16 mouse cellular contexts compared by ENCODE assay signal in genomic region chr2:19142586-19142985, GRCm38 (mm10). TPM values are rescaled to one million over a fixed set of nuclear protein-coding genes. Genes with fewer than 3 reads are reported as not detected.
DNase-seq lines count a peak whose midpoint lies in the region; ATAC-seq lines count a peak whose summit lies in the region.
"Had no signal": no experiment of that assay in that cellular context is flagged by ENCODE, and none has a peak within 500 bp of the region (broad histone marks: within the 10 kb centered on the region; RNA-seq: fewer than 3 reads in every experiment).

No protein-coding gene starts in this region.

- peak; percentile 88 for DNase-seq in heart, adult 11 months
- no peak for DNase-seq in heart, postnatal 4 days
- DNase-seq in kidney, adult 8-10 months = peak; percentile 14 to 32
- DNase-seq in kidney, postnatal 4 days = no peak
- DNase-seq in adrenal gland, postnatal 36 days = peak; percentile 63 to 70
- no peak for DNase-seq in layer of hippocampus, adult 18-20 months (ENCODE audit: low spot score in 2 of 2)
- DNase-seq: cerebellum, postnatal 10 days; gastrocnemius, postnatal 14 days; lung, adult 2 months; midbrain, embryonic 14.5 days had no signal

- peak; percentile 66 for ATAC-seq in monocyte, adult 5-6 weeks (replicated peaks; ENCODE audit: insufficient number of reproducible peaks, low FRiP score, low TSS enrichment, poor library complexity, severe bottlenecking)
- ATAC-seq: CD4-positive, CD25-positive, alpha-beta regulatory T cell, adult 4 months; forebrain, embryonic 15.5 days; hindbrain, postnatal 0 days; intestine, postnatal 0 days; Patski had no signal

RNA-seq across cellular contexts. Expression of gene Armc3, which starts 56.5 kb away (rescaled TPM):
- not detected for total RNA-seq in heart, postnatal 4 days (2021)
- total RNA-seq in adrenal gland, postnatal 36 days (2021) = not detected
- total RNA-seq in monocyte, adult 5-6 weeks (2017) = 0.86 to 0.87 TPM in 2 of 3 replicates, not detected in the other
- total RNA-seq in layer of hippocampus, adult 18-20 months (2021) = under 1 TPM; 0.79 to 0.81 TPM
- total RNA-seq: gastrocnemius, postnatal 14 days had no signal

Comparison
In these comparisons a context has a peak if more than half of its experiments do, and no peak if none do; other contexts are left out.
1. DNase-seq: peak in heart, adult 11 months (single experiment), kidney, adult 8-10 months (2 of 2) and adrenal gland, postnatal 36 days (2 of 2); none in heart, postnatal 4 days (single experiment), kidney, postnatal 4 days (0 of 2) and layer of hippocampus, adult 18-20 months (0 of 2).